Mouse (Mus musculus) ovary, postnatal 14 days (tissue): ENCODE results near the gene Olfr159.
A peak's percentile ranks its signal among the peaks of the same experiment; 100 is the strongest.

Experiments
- DNase-seq: peaks from one replicate; pipeline ENCODE4 v3.0.0; 2022; ENCODE audit warnings: low spot score

The Olfr159 gene

DNA sequence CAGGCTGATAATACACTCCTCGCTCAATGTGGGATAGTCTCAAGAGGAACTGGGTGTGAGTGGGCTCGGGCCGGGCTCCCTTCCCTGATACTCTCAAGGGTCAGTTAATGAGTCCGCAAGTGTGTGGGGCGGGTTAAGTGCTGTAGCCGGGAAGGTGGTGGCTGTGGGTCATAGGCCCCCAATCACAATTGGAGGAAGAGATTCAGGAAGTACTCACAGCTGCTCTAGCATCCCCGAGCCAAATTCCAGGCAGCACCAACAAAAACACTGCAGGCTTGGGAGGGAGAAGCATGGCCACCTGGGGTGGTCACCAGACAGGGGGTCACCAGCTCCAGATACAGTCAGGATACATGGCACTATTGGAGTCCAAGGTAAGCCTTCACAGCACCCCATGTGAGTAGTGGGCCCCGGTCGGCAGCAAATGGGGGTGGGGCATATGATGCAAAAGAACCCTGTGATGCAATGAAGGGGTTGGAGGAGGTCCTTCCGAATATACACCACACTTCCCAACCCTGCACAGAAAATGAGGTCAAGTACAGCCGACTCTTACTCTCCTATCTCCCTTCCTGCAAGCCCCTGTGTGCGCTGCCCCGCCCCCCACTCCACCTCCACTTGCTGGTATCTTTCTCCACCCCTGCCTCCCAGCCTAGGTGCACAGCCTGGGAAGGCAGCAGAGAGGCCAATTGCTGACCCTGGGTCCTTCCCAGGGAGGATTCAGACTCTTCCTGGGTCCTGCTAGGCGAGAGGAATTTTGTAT, 40.8 kb downstream of the Olfr159 start, which contains the start of gene Spaar:
Gene Spaar, plus strand, starts transcription at position 241 of the 757 bp plus-strand sequence.
- no peak for DNase-seq

- DNase-seq, result no peak
Measured at GRCm38 (mm10) chr4:43729126-43729525, 41.7 kb downstream of the Olfr159 start.

GRCm38 (mm10) chr4:43728576-43728954, 42.2 kb downstream of the Olfr159 start:
- no peak for DNase-seq

DNA sequence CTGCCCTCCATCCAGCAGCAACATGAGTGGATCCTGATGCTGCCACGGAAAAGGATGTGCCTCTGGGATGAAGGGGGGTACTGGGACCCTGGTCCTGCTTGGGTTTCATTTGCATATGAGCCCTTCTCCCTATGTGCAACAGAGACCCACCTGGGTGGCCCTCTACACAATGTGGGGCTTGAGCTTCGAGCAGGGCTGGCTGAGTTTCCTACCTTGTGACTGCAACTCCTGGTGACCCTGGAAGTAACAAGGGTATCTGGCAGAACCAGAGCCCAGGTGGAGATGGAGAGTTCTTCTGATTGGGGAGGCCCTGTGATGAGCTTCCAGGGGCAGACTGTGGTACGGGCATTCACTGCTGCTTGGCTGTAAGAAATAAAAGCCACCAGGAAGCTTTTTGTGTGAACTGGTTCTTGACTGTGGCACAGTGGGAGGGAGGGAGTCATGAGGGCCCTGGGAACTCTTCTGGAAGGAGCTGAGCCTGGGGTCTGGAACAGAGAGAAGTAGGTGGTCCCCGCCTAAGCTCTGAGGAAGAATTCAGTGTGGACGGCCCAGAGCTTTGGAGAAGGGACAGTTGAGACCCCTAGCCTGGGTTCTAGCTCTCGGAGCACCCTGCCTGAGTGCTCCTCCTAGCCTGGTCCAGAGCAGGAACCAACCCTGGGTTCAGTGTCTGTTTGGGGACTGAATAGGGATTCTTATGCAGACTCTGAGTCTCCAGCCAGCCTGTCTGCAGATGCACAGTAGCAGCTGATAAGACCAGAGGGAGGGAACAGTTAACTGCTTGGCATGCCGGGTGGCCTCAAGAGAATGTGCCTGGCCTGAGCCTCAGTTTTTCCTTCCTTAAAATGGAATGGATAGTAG, 42.9 kb downstream of the Olfr159 start:
- DNase-seq, result no peak

DNA sequence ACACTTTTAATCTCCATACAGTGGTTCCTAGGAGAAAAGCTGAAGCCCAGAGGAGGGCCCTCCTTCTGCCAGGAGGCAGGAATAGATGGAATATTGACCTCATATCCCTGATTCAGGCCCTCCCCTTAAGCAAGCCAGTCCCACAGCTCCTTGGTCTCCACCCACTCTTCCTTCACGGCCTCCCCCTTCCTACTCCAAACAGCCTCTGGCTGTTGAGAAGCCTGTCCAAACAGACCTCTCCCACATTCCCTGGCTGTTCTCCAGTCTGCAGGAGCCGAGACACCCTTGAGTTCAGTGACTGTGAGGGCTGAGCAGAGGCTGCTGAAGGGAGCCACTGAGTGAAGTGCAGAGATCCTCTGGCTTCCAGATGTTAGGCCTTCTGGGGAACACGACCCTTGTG, 43.8 kb downstream of the Olfr159 start, which contains the start of gene Hrct1:
Gene Hrct1, plus strand, starts transcription at position 194 of the 400 bp plus-strand sequence.
- peak; percentile 54 for DNase-seq

DNA sequence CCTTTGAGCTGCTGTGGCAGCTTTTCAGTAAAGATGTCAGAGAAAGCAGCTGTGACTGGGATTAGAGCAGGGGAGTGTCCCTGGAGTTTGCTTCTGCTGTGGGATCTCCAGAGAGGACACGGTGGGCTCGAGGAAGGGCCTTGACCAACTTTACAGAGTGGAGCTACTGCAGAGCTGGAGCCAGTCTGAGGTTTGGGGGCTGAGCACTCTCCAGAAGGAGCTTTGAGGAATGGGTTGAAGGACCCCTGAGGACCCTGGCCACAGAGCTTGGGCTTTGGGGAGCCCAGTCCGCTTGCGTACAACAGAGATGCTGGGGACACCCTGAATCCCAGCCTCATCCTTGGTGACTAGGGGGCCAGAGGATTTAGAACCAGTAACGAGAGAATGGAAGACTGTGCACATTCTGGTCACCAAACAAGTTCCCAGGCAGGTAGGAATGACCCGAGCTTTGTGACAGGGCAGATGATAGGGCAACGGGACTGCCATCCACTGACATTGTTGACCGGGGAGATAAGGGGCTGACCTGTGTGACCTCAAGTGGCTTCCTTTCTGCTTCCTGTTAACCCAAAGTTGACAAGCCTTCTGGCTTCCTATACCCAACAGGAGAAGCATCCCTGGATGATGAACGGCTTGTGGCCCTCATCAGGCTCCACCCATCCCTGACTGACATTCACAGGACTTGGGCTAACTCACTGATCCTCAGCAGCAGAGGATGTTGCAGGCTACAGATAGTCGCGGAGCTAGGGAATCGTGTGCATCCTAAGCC, 44.4 kb downstream of the Olfr159 start:
- no peak for DNase-seq

DNA sequence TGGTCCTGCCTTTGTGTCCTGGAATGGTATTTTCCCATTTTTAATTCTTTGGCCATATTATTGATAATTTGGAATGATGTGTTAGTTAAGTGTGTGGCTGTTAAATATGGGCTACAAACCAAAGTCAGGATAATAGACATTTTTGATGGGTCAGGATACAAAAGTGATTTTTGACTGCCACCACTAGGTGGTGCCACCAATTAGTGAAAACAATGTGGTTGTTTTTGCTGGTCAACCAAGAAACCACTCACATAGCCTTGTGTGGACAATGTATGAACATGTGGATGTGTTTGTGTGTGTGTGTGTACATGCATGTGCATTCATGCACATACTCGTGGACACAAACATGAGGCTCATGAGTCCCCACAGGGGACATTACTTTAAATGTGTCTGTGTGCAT, 46.0 kb downstream of the Olfr159 start:
- DNase-seq, result no peak

DNA sequence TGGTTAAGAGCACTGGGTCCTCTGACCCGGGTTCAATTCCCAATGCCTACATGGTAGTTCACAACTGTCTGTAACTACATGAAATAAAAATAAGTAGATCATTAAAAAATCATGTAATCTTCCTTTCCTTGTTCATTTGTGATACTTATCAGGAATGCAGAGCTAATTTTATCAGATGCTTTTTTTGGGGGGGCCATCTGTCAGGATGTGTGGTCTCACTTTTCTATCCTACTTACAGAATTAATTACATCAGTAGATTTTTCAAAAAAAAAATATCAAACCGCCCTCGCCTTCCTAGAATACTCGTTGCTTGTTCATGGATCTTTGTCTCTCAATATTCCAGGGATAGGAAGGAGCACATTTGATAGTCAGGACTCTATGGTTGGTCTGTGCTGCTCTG, 48.6 kb downstream of the Olfr159 start:
- no peak for DNase-seq

GRCm38 (mm10) chr4:43720491-43721228, 50.1 kb downstream of the Olfr159 start:
- no peak for DNase-seq
